Mouse (Mus musculus) lung, adult 18-20 months (tissue): ENCODE data around the gene Aif1.

Experiments used
- DNase-seq, 2 experiments: peaks; one replicate each; pipeline ENCODE4 v3.0.0; 2022; ENCODE audit warnings: mixed read lengths in 2 of 2

Aif1 gene

DNA sequence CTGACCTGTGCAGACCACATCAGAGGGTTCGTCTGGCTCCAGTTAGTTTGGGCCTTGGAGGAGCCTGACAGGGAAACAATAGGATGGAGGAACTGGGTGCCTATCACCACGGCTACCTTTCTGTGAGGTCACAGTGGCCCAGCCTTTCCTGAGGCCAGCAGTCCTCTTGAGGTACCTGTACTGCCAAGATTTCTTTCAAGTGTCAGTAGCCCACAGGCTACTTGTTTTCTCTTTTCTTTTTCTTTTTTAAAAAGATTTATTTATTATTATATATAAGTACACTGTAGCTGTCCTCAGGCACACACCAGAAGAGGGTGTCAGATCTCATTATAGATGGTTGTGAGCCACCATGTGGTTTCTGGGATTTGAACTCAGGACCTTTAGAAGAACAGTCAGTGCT lies at the start of gene Aif1:
TSS of gene Aif1 (minus strand) at position 101 of the 400 bp plus-strand sequence.
- DNase-seq = peak in 1 of 2 experiments; percentile 25

- no peak for DNase-seq
Observed at GRCm38 (mm10) chr17:35225456-35225855, 49.6 kb upstream of the Aif1 start.

GRCm38 (mm10) chr17:35224641-35225040 lies 48.8 kb upstream of the Aif1 start:
- no peak for DNase-seq

DNA sequence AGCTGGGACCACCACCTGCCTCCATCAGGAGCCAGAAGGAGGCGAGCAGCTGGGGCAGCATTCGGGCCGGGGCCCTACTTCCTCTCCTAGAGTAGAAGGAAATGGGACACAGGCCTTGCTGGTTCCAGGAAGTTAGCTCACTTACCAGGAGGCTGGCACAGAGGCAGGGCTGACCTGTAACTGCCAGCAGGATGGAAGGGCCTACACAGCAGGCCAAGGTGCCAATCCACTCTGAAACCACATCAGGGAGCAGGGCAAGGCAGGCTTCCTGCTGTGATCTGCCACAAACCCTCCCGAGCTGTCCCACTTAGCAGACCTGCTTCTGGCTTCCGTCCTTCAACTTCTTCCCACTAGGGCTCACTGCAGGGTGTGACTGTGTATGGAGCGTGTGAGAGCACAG lies 46.4 kb upstream of the Aif1 start:
- no peak for DNase-seq

DNA sequence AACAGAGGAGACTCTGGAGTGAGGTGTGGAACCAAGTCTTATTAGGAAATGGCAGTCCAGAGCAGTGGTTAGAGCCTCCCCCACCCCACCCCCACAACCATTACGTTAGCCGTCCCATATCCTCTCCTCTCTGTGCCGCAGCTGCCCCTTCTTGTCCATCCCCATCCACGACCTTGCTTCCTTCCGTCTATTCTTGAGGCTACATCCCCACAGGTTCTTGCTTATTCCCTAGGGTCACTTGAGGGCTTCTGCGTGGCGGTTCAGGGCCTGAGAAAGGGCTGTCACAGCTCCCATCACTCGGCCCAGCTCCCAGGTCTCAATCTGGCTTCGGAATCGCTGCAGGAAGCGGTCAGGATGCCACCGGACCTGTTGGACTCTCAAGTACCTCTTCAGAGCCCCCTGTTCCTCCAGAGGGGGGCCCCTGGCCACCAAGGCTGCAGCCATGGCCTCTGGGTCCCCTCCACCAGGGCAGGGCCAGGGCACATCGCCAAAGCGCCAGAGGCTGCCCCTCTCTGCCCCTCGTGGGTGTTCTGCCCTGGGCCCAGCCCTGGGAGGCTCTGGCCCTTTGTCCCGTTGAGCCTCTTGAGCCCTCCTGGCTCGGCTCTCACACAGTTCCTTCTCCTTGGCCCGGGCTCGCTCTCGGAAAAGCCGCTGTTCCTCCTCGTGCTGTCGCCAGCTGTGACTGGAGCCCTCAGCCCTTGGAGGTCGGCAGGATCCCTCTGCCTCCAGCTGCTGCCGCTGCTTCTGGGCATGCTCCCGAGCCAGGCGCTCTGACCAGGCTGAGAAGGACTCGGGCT lies 44.5 kb upstream of the Aif1 start, which contains the start of gene Gm16181:
TSS of gene Gm16181 (plus strand) at position 679 of the 797 bp plus-strand sequence.
- DNase-seq = no peak

DNA sequence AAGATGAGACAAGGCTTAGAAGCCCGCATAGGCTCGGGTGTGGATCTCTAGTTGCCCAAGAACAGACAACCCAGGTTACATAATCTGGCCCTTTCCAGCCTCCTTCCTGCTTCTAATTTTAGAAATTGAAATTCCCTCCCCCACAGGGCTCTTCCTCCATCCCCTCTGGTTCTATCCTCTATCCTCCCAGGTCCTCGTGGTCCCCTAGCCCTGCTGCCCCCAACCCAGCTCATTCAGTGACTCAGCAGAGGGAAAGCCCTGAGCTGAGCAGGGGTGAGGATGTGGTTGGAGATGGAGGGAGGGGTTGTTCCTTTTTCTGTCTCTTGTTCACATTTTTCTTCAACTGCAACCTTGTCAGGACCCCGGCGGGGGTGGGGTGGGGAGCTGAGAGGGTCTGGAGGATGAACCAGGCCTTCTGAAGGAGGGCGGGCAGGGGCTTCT lies 43.8 kb upstream of the Aif1 start:
- no peak for DNase-seq

- no peak for DNase-seq
Observed at GRCm38 (mm10) chr17:35218516-35219193, 42.8 kb upstream of the Aif1 start.

- no peak for DNase-seq
Observed at GRCm38 (mm10) chr17:35213071-35213470, 37.2 kb upstream of the Aif1 start.

DNA sequence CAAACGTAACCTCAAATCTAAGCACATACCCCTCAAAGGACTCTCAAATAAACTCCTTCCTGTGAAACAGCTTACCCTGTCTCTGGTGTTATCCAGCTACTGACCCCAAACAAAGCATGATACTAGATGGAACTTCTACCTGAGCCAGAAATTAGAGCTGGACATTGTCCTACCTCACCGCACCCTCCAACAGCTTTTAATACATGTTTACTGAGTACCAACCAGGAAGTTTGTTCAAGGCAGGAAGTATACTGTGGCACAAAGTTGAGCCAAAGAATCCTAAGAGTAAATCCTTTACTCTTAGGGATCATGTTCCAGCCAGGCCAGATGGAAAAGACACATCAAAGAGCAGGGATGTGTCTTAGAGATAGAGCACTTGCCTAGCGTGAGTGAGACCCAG lies 34.7 kb upstream of the Aif1 start:
- DNase-seq = no peak

GRCm38 (mm10) chr17:35209785-35210535 lies 34.1 kb upstream of the Aif1 start:
- DNase-seq = no peak

- DNase-seq = no peak
Observed at GRCm38 (mm10) chr17:35205380-35205769, 29.5 kb upstream of the Aif1 start.

DNA sequence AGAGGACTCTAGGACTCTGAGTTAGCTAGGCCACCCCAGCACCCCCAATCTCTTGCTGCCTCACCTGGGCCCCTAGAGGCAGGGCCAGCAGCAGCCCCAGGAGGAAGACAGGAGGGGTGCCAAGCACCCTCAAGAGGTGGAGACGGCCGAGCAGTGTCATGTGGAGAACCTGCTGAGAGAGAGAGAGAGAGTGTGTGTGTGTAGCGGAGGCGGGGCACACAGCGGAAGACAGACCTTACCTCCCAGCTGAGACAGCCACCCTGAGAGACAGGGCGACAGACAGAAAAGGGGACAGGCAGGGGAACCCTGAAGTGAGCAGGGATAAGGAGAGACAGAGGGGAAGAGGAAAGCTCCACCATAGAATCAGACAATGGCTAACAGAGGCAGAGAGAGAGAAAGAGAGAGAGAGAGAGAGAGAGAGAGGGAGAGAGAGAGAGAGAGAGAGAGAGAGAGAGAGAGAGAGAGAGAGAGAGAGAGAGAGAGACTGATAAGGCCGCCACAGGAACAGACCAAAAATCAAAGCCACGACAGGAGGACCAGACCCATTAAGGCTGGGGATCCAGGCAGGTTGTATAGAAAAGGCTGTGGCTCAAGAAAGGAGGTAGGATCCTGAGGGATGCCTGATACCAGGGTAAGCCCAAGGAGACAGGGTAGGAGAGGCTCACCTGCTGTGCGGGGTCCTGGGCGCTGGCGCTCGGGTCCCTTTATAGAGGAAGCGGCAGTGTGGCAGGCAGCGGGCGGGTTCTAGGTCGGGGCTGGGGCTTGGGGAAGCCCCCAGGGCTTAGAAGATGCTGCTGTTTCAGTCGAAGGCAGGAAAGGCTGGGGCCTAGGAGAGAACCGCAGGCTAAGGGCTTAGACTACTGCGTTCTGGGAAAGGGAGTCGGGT lies 28.9 kb upstream of the Aif1 start, which contains the start of gene Lta:
TSS of gene Lta (minus strand) at position 858 of the 886 bp plus-strand sequence.
- peak in 1 of 2 experiments; percentile 39 for DNase-seq

DNA sequence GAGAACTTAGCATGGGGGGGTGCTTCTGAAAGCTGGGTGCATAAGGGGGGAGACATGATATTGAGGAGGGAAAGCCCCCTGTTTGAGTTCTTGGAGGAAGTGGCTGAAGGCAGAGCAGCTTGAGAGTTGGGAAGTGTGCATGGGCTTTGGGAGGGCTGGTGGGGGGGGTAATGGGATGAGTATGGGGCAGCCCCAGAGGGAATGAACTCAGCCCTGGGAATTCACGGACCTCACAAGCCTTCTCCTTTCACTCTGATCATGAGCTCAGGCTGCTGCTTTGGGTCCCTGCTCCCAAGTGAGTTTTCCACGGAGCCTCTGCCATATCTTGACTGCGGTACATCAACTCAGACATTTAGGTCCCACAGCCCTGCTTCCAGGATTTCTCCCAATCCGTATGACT lies 26.6 kb upstream of the Aif1 start:
- no peak for DNase-seq

GRCm38 (mm10) chr17:35201787-35202186 lies 25.9 kb upstream of the Aif1 start, which contains the start of gene Tnf:
TSS of gene Tnf (minus strand) at chr17:35202007.
- DNase-seq = peak; percentile 65 to 73

- DNase-seq = no peak
Observed at GRCm38 (mm10) chr17:35201128-35201527, 25.3 kb upstream of the Aif1 start.

DNA sequence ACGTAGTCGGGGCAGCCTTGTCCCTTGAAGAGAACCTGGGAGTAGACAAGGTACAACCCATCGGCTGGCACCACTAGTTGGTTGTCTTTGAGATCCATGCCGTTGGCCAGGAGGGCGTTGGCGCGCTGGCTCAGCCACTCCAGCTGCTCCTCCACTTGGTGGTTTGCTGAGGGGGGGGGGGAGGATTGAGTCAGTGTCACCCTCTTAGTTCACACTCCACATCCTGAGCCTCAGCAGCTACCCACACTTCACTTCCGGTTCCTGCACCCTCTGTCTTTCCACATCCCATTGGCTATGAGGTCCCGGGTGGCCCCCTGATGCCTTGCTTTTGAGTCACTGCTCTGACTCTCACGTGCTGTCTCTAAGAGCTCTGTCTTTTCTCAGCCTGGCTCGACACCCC lies 24.5 kb upstream of the Aif1 start:
- peak; percentile 54 to 61 for DNase-seq

GRCm38 (mm10) chr17:35198946-35199345 lies 23.1 kb upstream of the Aif1 start:
- no peak for DNase-seq

DNA sequence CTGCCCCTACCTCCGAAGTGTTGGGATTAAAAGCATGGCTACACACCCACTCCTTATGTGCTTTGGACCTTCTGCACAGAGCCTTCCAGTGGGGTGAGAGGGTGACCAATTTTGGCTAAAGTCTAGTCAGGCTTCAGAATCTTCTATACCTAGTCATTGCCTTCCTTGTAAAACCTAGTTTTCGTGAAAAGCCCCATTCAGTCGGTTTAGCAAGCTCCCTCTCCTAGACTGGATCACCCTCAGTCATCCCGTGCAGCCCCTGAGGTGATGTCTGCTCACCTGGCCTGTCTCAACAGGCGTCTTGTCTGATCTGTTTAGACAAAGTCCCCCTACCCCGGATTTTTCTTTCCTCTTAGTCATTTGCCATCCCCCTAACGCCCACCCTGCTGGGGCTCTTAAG lies 22.2 kb upstream of the Aif1 start:
- DNase-seq = no peak

DNA sequence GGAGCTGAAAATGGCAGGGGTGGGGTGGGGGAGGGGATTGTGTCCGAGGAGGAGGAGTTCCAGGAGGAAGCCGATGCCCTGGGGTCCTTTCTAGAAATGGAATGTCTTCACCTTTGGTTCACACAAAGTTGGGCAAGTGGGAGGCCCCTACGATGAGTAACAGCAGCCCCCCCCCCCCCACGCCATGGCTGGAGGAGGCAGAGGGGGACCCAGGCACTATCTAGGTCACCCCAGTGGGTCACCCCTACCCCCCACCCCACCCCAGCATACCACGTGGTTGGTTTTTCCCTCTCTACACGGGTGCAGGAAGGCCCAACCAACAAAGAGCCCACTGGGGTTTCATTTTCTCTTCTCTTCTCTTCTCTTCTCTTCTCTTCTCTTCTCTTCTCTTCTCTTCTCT lies 21.3 kb upstream of the Aif1 start:
- no peak for DNase-seq

- no peak for DNase-seq
Observed at GRCm38 (mm10) chr17:35196321-35196641, 20.4 kb upstream of the Aif1 start.

- DNase-seq = peak; percentile 77 to 82
Observed at GRCm38 (mm10) chr17:35195631-35196320, 19.9 kb upstream of the Aif1 start.
